Comparison of ENCODE assay signal across 8 mouse cellular contexts in the genomic region with DNA sequence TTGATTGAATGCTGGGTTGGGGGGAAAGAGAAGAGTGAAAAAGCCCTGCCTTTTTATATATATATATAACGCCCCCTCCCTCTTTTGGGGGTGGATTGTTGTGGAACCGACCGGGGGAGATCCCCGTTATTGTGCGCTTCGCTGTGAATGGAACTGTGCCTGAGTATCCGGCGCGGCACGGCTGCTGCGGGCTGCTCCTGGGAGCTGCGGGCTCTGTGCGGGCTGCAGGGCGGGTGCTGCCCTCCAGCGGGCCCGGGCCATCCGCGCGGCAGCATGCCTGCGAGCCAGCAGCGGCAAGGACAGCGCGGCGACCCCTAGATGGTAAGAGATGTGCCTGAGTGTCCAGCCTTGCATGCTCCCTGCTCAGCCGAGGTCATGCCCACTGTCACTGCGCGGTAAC.
DNase-seq lines count a peak whose midpoint lies in the region; ATAC-seq and TF ChIP-seq lines count a peak whose summit lies in the region.

No protein-coding gene starts in this region.

- ATAC-seq in frontal cortex, adult (ENCODE audit: low TSS enrichment) = no peak

- H3K36me3 ChIP-seq in ES-E14 (ENCODE audit: control insufficient read depth, insufficient read depth, low read length, poor library complexity, severe bottlenecking) = no peaks in the 10 kb centered on the region
- no peaks in the 10 kb centered on the region for H3K36me3 ChIP-seq in forebrain, embryonic 10.5 days (replicated peaks)

- in situ Hi-C loops in ES-E14 (cut with MboI; ENCODE audit: low sequenced_read_pairs in 2 of 2, unreplicated experiment in 2 of 2) = no loop called here

- WGBS in forebrain, embryonic 10.5 days = 0% methylated on average over 27 of the region's 27 CpGs

- no peak overlapping the region for H3K27ac ChIP-seq in ES-E14 (ENCODE audit: insufficient read depth, low read depth, low read length, poor library complexity, severe bottlenecking)
- H3K27ac ChIP-seq in forebrain, embryonic 10.5 days = peak overlapping the region; percentile 88

- peaks cover 0 to 1% of the 10 kb centered on the region in 2 experiments; a peak in 1 of 4 replicates for H3K4me1 ChIP-seq in ES-E14 (ENCODE audit: control insufficient read depth in 2 of 2, insufficient read depth in 2 of 2, low read length in 2 of 2, poor library complexity in 1 of 2)
- H3K4me1 ChIP-seq in forebrain, embryonic 10.5 days = peaks cover 100% of the 10 kb centered on the region

- H3K27me3 ChIP-seq in forebrain, embryonic 10.5 days (ENCODE audit: poor library complexity, severe bottlenecking) = peaks cover 58% of the 10 kb centered on the region

- H3K9ac ChIP-seq in ES-E14 (ENCODE audit: insufficient read depth, low read depth, low read length, poor library complexity, severe bottlenecking) = 0 out of 2 replicates have a peak overlapping the region, but pooled peaks have one; percentile 30

- no peaks in the 10 kb centered on the region for H3K9me3 ChIP-seq in ES-E14 (ENCODE audit: control insufficient read depth, insufficient read depth, low read depth, low read length)
- no peaks in the 10 kb centered on the region for H3K9me3 ChIP-seq in forebrain, embryonic 10.5 days

- peak overlapping the region; percentile 27 to 50; a peak in 3 of 4 replicates for H3K4me3 ChIP-seq in ES-E14 (ENCODE audit: insufficient read depth in 1 of 2, low read depth in 1 of 2, low read length in 2 of 2, poor library complexity in 1 of 2, severe bottlenecking in 1 of 2)
- peak overlapping the region; percentile 55 for H3K4me3 ChIP-seq in forebrain, embryonic 10.5 days

- DNase-seq in ES-E14 (ENCODE audit: low read depth, low spot score) = no peak
- peak; percentile 79 for DNase-seq in adrenal gland, postnatal 10 days
- DNase-seq in forebrain, embryonic 10.5 days (ENCODE audit: extremely low spot score, low spot score) = peak; percentile 73
- peak; percentile 78 for DNase-seq in heart, postnatal 4 days
- DNase-seq in layer of hippocampus, adult 9-11 months = peak; percentile 4
- peak; percentile 21 for DNase-seq in lung, postnatal 25 days (ENCODE audit: low spot score)
- DNase-seq in retina, postnatal 7 days (ENCODE audit: low read depth, low spot score) = peak; percentile 45

TF ChIP-seq in ES-E14, 5 proteins besides CTCF, POLR2A, EP300 and RAD21:
- TF ChIP-seq MAFK (IDR thresholded peaks at IDR 0.05; ENCODE audit: insufficient read depth, low read depth, low read length) = no peak
- TF ChIP-seq ZNF384 (IDR thresholded peaks at IDR 0.05; ENCODE audit: low read depth, low read length) = no peak
- no peak for TF ChIP-seq CHD2 (IDR thresholded peaks at IDR 0.05; ENCODE audit: low read depth, low read length)
- TF ChIP-seq HCFC1 (IDR thresholded peaks at IDR 0.05; ENCODE audit: borderline replicate concordance, insufficient read depth, low read length) = no peak
- TF ChIP-seq ZC3H11A (IDR thresholded peaks at IDR 0.05; ENCODE audit: borderline replicate concordance, low read depth, low read length) = no peak
